Mouse (Mus musculus): ENCODE data around the gene Slc22a13. TPM values are rescaled to one million over a fixed set of nuclear protein-coding genes. Genes with fewer than 3 reads are reported as not detected.

Gene Slc22a13
- 0.10 TPM in 1 of 2 replicates, not detected in the other for polyA plus RNA-seq (2012; rRNA removed)

DNA sequence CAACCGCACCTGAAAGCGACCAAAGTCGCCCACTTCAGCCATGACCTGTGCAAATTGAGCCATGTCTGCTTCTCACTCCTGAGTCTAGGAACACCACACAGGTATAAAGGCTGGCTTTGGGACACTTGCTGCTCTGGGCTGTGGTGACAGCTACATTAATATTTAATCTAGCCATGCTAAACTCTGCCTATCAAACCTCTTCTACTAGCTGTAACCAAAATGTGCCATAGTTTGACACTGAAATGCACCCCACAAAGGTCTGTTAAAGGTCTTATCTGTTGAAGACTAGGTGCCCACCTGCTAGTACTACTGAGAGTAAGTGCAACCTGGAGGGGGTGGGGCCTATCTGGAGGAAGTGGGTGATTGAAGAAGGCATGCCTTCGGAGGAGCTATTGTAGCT is at the start of gene Slc22a13:
Gene Slc22a13 (minus strand): TSS at position 101 of the 400 bp plus-strand sequence.

DNA sequence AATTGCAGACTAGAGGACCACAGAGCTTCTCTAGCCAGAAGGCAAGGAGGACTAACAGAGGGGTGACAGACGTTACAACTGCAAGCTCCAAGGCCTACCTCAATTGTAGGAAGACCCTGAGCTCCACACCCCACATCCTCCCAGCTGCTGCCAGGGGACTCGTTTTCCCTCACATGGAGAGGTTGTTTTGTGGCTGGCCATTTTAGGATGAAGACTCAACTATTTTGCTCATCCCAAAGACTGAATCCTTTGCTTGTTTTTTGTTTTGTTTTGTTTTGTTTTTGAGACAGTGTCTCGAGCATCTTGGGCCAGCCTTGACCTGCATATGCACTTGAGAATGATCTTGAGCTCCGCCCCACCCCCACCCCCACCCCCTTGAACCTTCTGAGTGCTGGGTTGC is 50.0 kb downstream of the Slc22a13 start, which contains the start of gene Gm47289:
Gene Gm47289 (plus strand): TSS at position 301 of the 400 bp plus-strand sequence.

DNA sequence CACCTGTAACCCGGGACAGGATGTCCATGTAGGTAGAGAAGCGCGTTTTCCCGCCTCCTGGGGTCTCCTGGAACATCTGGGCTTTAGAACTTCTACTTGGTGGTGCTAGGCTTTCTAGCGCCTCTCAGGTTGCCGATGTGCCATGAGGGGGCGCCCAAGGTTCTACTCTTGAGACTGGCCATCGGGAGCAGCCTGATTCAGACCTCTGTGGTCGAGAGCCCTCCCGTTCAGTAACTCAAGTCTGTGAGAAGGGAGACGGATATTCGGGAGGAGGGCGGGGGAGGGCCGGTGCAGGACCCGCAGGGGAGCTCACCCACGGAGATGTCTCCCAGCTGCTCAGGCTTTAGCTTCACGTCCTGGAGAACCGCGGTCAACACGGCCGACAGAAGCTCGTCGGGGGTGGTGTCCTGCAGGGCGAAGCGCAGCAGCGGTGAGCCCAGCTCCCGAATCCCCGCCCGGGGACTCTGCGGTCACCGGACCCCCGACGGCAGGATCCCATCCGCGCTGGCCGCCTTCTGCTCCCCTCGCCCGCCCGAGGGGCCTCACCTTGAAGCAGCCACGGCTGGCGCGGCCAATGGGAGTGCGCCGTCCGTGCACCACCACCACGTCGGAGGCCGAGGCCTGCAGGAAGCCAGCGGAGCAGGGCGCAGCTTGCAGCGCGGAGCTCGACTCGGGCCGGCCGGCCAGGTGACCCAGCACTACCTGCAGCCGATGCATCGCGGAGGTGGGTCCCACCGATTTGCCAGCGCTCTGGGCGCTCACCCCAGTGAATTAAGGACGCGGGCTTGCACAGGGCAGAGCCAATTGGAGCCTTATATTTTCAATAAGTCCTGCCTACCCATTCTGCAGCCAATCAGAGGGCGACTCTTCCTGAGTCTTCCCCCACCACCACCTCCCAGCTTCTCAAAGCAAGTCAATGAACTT is 52.4 kb downstream of the Slc22a13 start, which contains the start of gene Acaa1b:
Gene Acaa1b (minus strand): TSS at position 816 of the 924 bp plus-strand sequence.

Other genes starting within 250 kb of the Slc22a13 start
- 24.1 and 26.6 TPM in 2 replicates for gene Vill, start 156.3 kb downstream of the Slc22a13 start, polyA plus RNA-seq (2012; rRNA removed)
- 59.6 and 63.2 TPM in 2 replicates for gene Plcd1, start 115.6 kb downstream of the Slc22a13 start, polyA plus RNA-seq (2012; rRNA removed)
- 8.1 and 9.0 TPM in 2 replicates for gene Dlec1, start 106.6 kb downstream of the Slc22a13 start, polyA plus RNA-seq (2012; rRNA removed)
- 7.4 and 9.5 TPM in 2 replicates for gene Acaa1b, start 52.0 kb downstream of the Slc22a13 start, polyA plus RNA-seq (2012; rRNA removed)
- not detected in 2 replicates for gene Gm47289, start 49.9 kb downstream of the Slc22a13 start, polyA plus RNA-seq (2012; rRNA removed)
- 15.3 and 15.6 TPM in 2 replicates for gene Oxsr1, start 113.3 kb upstream of the Slc22a13 start, polyA plus RNA-seq (2012; rRNA removed)
- 296 and 538 TPM in 2 replicates for gene Acaa1a, start 130.6 kb upstream of the Slc22a13 start, polyA plus RNA-seq (2012; rRNA removed)
- 22.3 and 26.2 TPM in 2 replicates for gene Myd88, start 132.3 kb upstream of the Slc22a13 start, polyA plus RNA-seq (2012; rRNA removed)
- 7.1 and 12.7 TPM in 2 replicates for gene Xylb, start 148.3 kb upstream of the Slc22a13 start, polyA plus RNA-seq (2012; rRNA removed)
- gene Slc22a14, start 156.5 kb upstream of the Slc22a13 start, polyA plus RNA-seq (2012; rRNA removed) = 0.20 and 0.30 TPM in 2 replicates
- gene Acvr2b, start 193.0 kb upstream of the Slc22a13 start, polyA plus RNA-seq (2012; rRNA removed) = 11.3 and 13.3 TPM in 2 replicates
- 3.5 and 3.7 TPM in 2 replicates for gene Exog, start 235.8 kb upstream of the Slc22a13 start, polyA plus RNA-seq (2012; rRNA removed)

All from ovary, adult 2 months (tissue).